Mouse (Mus musculus): ENCODE measurements around the gene H2-DMb1. TPM values are rescaled to one million over a fixed set of nuclear protein-coding genes. Genes with fewer than 3 reads are reported as not detected.

H2-DMb1 gene
- total RNA-seq, 2 experiments from 2014 or later, result 1.0 to 1.4 TPM

DNA sequence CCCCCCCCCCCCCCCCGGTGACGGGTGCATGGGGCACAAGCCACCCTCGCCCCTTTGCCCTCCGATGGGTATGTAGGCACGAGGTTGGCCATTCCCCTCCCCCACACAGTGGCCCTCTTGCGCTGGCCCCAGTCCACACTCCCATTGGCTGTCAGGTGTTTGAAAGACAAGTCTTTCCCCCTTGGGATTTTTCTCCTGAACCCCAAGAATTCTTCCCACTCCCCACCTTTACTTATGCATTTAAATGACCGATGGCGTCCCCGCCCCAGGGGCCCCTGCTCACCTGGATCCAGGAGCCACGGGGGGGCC, 31.0 kb upstream of the H2-DMb1 start:
- intact Hi-C loops (cut with DNase I; ENCODE audit: low total_unique reads), result no loop called here
- peak; percentile 68 for DNase-seq

DNA sequence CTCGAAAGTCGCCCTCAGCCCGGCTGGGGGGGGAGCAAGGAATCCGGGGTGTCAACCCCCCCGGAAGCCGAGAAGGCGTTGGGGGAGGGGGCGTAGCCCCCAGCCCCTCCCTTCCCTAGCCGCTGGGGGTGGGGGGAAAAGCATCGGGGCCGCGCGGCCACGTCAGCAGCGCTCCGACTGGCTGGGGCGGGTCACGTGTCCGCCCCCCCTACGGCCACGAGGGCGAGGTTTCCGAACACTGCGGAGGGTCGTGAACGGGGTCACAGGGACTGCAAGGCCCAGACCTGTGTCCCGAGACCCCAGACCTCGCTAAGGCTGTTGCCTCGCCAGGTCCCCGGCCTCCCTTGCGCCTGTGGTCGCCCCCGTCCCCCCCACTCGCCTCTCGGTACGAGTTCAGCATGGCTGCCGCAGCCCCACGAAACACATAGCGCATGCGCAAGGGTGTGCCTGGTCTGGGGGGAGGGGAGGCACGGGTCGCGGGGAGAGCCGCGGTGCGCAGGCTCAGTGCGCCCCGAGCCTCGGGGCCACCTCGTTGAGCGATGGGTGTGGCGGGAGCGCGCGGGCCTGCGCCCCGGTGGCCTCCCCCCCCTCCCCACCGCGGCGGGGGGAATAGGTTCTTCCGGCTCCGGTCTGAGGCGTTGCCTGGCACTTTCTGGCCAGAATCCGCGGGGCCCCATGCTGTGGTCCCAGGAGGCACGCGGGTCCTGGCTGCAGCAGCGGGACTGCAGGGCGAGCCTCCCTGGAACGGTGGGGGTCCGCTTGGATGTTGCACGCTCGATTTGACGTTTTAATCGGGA, 30.5 kb upstream of the H2-DMb1 start, which contains the start of gene Brd2:
Brd2 (minus strand) TSS at position 447 of the 797 bp plus-strand sequence.
- DNase-seq, result peak; percentile 98
- intact Hi-C loops (cut with DNase I; ENCODE audit: low total_unique reads), result no loop called here

DNA sequence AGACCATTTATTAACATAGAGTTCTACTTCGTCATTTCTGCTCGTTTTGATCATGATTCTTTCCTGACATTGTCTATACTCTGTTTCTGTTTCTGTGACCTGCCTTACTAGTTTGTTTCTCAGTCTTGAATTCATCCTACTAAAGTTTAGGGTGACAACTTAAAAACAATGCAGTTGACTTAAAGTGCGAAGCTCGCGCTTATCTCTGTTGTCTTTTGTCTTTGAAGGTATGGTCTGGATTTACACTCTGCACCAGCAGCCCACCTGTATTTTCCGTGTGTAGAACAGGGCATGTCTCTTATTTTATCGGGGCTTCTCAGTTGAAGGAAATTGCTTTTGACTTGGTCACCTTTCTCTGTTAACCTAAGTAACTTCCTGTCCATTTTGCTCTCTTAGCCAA, 29.8 kb upstream of the H2-DMb1 start:
- no peak for DNase-seq
- intact Hi-C loops (cut with DNase I; ENCODE audit: low total_unique reads), result no loop called here

DNA sequence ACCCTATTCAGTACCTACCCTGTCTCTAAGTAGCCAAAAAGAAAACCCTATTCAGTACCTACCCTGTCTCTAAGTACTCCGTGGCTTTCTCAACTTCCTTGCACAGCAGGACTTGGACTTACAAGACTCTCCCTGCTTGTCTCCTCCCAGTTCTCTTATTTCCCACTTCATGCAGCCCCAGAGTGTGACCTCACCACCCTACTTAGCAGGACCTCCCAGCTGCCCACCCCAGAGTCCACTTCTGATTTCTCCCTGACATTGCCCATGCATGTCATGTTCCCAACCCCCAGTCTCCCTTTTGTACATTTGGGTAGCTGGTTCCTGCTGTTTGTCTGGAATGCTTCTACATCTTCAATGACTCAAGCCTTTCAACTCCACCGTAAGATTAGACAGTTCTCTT, 29.4 kb upstream of the H2-DMb1 start:
- intact Hi-C loops (cut with DNase I; ENCODE audit: low total_unique reads), result no loop called here

DNA sequence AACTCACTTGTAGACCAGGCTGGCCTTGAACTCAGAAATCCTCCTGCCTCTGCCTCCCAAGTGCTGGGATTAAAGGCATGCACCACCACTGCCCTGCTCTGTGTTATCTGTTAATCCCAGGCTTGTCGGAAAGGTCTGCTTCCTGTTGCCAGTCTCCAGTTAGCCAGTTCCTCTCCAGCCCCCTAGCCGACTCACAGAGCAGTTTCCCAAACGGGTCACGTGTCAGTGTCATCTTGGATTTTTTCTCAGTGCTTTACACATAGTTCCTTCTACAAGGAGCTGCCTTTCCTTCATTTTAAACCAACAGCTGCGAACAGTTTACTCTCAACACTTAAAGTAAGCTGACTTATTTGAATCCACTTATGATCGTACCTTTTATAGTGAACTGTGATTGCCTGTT, 28.2 kb upstream of the H2-DMb1 start:
- intact Hi-C loops (cut with DNase I; ENCODE audit: low total_unique reads), result no loop called here
- DNase-seq, result no peak

More for the DNA sequence above, 29.4 kb upstream of the H2-DMb1 start:
- DNase-seq, result no peak

DNA sequence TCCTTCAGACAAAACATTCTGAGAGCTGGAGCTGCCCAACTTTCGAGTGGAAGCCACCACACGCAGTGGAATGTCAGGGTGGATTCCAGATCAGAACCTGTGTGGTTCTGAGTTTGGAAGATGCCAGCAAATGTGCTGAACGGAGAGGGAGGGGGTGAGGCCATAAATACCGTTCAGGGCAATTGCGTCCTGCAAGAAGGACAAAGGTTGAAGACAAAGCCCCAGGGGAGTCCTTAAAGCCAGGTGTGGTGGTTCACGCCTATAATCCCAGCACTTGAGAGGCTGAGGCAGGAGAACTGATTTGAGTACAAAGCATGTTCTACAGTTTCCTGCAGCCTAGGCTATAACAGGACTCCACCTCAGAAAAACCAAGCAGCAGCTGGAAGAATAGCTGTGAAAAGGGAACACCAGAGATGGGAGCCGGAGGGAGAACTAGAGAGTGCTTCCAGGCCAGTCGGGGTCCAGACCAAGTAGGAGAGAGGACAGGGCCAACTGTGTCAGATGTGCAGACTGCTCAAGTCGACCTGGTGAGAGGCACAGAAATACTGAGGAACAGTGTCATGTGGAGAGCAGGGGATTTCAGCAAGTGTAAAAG, 25.9 kb upstream of the H2-DMb1 start:
- no peak for DNase-seq
- intact Hi-C loops (cut with DNase I; ENCODE audit: low total_unique reads), result no loop called here

DNA sequence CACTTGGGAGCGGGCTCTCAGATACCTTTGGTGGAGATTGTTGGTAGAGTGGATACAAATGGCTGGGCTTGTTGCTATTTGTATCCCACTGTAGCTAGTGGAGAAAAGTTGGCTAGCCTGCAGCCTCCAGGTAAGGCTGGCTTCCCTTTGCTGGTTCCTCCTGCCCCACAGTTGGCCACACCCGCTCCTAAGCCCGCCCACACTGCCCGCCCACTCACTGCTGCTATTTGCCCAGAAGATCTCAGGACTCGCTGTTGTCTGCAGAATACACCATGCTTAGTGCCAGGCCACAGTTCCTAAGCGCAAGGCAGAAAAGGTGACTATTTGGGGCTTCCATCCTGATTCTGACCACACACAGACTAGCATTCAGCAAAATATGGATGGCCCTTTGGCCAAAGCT, 25.4 kb upstream of the H2-DMb1 start:
- DNase-seq, result peak; percentile 40
- intact Hi-C loops (cut with DNase I; ENCODE audit: low total_unique reads), result no loop called here

DNA sequence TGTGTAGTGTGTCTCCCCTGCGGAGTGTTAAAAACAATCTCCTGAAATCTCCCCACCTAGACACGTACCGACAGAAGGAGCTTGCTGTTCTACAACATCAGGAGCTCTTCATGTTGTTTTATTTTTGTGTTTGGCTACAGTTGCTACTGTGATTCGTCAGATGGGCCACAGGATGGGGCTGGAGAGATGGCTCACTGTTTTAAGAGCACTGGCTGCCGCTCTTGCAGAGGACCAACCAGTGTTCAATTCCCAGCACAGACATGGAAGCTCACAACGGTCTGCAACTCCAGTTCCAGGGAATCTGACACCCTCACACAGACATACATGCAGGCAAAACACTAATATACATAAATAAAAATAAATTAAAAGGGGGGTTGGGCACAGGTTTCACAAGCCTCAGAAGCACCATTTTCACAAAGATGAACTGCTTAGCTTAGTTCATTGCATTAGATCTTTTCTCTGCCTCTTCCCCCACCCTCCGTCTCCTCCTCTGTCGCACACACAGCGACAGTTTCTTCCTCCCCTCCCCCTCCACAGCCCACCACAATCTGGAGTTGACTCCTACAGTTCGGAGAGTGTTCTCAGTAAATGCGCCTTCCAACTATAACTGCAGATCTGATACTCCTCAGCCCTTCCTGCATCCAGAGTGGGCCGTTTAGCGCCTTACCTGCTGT, 24.5 kb upstream of the H2-DMb1 start:
- no peak for DNase-seq
- intact Hi-C loops (cut with DNase I; ENCODE audit: low total_unique reads), result no loop called here

DNA sequence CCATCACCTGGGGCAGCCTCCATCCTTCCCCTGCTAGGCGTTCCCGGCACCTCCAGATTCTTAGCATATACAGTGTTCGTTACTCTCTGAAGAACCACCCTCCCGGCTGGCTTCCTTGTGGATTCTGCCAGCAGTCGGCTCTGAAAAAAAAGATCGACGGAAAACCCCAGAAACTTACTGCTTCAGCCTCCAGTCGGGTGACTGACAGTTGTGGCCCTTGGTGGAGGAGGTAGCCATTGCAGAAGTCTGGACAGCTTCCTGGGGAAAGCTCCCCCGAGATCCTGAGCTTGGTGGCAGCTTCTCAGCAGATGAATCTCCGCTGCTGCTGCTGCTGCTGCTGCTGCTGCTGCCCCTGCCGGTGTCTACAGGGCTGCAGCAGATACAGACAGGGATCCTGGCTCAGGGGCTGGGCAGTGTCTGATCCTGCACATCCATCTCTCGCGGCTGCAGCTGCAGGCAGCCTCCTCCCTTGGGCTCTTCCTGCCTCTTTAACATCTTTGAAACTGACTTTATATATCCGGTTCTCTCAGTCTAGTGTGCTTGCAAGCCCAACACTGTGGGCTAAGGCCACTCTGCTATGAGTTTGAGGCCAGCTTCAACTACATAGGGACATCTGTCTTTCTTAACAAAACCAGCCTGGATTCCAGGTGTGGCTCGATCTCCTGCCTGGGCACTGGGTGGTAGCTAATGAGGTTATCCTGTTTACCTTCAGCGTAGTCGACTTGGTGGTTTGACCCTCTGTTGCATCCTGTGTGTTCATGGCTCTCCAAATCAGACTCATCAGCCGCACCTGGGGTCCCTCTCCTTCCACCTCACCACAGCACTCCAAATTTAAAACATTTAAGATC, 23.7 kb upstream of the H2-DMb1 start:
- intact Hi-C loops (cut with DNase I; ENCODE audit: low total_unique reads), result no loop called here
- no peak for DNase-seq

DNA sequence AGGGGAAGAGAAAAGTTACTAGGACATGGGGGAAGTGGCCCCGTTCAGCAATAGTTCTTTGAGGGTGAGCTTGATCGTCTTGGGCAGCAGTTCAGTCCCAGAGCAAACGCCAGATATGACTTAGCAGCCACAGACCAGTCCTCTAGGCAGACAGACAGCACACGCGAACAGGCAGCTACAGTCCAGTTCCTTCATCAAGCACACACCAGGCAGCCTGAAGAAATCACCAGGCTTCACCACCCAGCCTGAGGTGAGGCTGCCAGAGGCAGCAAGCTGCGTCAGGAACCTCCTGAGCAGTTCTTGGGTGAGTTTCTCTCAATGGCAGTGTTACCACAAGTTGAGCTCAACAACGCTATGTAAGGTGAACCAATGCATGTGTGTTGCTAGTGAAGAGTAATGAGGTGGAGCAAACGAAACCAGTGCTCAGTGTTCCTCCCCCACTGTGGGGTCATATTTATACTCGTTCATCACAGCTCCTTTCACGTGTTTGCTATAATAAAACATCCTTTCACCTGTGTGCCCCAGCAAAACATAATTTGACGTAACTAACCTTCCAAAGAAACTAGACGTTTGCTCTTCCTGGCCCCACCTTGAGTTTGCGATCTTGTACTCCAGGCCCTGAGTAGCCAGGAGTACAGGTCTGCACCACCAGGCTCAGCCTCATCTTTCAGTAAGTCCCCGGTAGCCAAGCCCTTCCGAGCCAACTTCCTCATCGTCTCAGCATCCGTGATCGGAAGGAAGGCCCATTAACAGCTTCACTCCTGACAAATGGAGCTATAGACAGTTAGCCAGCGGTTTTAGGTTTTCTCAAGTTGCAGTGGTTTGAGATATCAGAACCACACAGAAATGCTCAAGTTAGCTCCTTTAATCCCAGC, 22.6 kb upstream of the H2-DMb1 start:
- intact Hi-C loops (cut with DNase I; ENCODE audit: low total_unique reads), result loop anchor here (5.0 kb wide), 1 partner anchor 37 kb away; no protein-coding TSS in a partner anchor

DNA sequence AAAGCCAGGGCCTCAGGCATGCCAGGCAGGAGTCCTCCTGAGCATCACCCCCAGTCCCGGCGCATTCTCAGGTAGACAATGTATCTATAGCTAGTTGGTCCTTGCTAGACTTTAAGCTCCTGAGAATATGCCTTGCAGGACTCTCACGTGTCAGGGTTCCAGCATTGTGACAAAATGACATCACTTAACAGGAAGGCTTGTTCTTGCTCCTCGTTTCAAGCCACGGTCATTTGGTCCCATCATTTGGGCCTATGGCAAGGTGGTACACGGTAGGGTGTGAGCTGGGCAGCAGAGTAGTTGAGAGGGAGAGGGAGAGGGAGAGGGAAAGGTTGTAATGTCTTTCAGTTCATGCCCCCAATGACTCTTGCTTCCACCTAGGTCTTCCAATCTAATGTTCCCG, 21.0 kb upstream of the H2-DMb1 start:
- no peak for DNase-seq
- intact Hi-C loops (cut with DNase I; ENCODE audit: low total_unique reads), result loop anchor here (5.0 kb wide), 1 partner anchor 35 kb away; no protein-coding TSS in a partner anchor

More for the DNA sequence above, 22.6 kb upstream of the H2-DMb1 start:
- DNase-seq, result no peak

DNA sequence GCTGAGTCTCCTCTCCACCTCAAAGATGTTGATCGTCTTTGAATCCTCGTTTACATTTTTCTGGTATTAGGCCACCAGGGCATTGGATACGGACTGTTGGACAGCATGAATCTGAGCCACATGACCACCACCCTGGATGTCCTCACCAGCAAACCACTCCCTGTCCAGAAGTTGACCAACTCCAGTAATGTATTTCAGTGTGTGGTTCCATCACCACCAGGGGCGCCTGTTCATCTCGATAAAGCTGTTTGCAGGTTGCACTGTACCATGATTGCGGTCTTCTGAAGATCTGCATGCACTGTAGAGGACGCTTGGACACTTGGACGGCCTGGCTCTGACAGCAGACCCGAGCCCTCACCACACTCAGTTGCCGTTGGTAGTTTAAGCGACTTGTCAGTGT, 19.6 kb upstream of the H2-DMb1 start:
- intact Hi-C loops (cut with DNase I; ENCODE audit: low total_unique reads), result loop anchor here (5.0 kb wide), 1 partner anchor 34 kb away; no protein-coding TSS in a partner anchor

DNA sequence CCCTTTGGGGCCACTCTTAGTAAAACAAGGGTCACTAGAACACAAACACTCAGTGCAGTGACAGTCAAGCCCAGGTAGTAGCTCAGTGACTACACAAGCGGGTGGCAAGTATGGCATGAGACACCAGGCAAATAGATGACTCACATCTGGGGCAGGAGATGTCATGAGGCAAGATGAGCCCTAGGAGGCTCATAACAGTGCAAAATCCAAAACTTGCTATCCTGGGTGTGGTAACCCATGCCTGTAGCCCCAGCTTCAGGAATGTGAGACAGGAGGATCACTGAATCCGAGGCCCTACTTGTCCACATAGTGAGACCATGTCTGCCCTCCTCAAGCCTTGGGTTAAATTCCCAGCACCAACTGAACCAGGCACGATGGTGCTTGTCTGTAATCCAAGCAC, 18.4 kb upstream of the H2-DMb1 start:
- DNase-seq, result no peak
- intact Hi-C loops (cut with DNase I; ENCODE audit: low total_unique reads), result loop anchor here (5.0 kb wide), 1 partner anchor 33 kb away; no protein-coding TSS in a partner anchor

More for the DNA sequence above, 19.6 kb upstream of the H2-DMb1 start:
- DNase-seq, result no peak

DNA sequence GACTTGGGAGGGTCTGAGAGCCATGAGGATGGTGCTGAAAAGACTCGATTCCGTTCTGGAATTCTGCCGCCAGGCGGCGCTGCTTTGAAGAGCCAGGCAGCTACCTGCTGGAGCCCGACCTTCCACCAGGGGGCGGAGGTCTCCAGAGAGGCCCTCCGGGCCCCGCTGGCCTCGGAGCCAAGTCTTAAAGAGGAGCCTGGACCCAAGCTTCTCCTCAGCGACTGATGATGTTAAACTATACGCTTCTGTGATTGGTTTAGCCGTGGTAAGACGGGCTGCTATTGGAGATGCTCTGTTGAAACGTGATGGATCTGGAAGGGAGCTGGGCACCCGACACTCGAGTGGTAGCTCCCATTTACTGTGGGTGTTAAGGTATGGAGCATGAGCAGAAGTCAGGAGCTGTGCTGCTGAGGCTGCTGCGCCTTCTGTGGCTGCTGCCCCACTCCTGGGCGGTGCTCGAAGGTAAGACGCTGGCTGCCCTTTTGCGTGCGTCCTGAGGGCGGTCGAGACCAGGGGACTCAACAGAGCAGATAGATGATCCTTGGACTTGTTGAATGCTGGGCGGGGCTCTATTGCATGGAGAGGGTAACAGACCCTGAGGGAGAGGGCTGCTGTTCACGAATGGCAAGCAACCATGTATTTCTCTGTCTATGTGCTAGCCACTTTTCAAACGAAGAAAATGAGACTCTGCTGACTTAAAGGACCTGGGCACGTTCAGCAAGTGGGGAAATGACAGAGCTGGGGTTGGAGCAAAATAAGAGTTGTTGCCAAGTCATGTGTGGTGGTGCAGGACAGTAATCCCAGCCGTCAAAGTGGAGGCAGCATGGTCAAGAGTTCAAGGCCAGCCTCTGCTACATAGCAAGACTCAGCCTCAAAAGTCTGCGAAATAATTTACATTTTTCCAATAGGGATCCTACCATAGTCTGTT, 17.3 kb upstream of the H2-DMb1 start:
- DNase-seq, result peak; percentile 98
- intact Hi-C loops (cut with DNase I; ENCODE audit: low total_unique reads), result no loop called here

DNA sequence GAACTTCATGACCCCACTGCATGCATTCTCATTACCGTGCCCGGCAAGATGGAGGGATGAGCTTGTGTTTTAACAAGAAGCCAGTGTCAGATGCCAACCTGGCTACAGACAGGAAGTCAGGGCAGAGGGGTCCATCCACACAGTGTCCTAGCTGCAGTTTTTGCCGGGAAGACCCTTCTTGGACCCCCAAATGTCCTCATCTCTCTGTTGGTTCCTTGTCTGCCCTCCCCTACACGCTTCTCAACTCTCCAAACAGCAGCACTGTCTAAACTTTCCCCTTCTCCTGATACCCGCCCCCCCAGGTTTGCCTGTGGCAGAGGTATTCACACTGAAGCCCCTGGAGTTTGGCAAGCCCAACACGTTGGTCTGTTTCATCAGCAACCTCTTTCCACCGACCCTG, 15.3 kb upstream of the H2-DMb1 start:
- intact Hi-C loops (cut with DNase I; ENCODE audit: low total_unique reads), result no loop called here
- DNase-seq, result no peak

DNA sequence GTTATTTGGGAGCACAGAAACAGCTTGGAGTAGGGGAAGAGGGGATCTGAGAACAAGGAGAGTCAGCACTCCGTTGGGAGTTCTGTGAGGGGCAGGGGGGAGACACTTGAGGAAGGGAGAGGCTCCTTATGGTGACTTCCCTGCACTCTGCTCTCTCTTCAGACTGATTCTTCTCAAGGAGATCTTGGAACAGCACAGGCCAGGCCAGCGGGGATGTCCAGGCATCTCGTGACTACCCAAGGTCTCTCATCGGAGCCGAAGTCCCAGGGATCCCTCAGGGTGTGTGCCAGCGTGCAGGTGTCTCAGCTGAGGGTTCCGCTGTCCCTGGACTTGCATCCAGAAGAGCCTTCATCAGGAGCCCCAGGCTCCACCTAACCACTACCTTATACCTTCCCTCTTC, 14.2 kb upstream of the H2-DMb1 start:
- no peak for DNase-seq
- intact Hi-C loops (cut with DNase I; ENCODE audit: low total_unique reads), result no loop called here

DNA sequence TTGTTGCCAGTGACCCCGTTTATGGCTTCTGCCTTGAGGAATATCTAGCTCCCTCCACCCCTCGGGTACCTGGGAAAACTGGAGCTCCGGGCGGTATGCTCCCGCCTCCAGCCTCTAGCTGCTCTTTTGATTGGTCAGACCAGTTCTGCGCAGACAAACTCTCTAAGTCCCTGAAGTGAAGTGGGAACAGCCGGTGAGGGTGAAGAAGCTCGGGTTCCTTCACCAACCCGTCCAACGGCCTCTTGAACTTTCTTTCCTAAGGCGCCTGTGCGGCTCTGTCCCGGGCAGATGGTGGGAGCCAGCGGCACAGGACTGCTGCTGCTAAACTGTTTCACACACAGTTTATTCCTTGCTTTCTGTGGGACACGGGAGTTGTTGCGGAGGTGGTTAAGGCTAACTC, 13.5 kb upstream of the H2-DMb1 start:
- DNase-seq, result no peak
- intact Hi-C loops (cut with DNase I; ENCODE audit: low total_unique reads), result no loop called here

DNA sequence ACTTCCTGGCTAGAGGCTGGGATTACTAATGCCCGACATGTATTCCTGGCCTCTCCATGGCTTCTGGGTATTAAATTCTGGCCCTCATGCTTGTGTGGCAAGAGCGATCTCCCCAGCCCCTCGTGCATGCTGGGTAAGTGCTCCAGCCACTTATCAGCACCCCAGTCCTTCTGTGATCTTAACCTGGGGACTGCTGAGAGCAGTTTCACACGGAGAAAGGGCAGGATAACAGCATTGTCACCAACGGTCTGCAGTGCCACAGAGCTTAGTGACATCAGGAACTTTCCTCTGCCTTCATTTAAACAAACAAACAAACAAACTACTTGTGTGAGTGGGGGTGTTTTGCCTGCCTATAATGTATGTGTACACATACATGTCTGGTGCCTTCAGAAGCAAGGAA, 12.6 kb upstream of the H2-DMb1 start:
- no peak for DNase-seq
- intact Hi-C loops (cut with DNase I; ENCODE audit: low total_unique reads), result no loop called here

All from gastrocnemius, postnatal 14 days (tissue).